Mouse (Mus musculus) large intestine, adult 2 months (tissue): ENCODE data around the gene Znrf2. TPM values are rescaled to one million over a fixed set of nuclear protein-coding genes. Genes with fewer than 3 reads are reported as not detected.

Source experiments
- DNase-seq: peaks from one replicate; pipeline ENCODE4 v3.0.0-alpha.2; 2012; ENCODE audit warnings: low read depth, low spot score
- WGBS: fragments of 180-500 bp; shearing (Covaris S2); methylation state at CpG from one replicate; pipeline ENCODE4 v1.1.7; 2018; 5-methylcytosine and 5-hydroxymethylcytosine counted together
- polyA plus RNA-seq: library from polyadenylated mRNA; depleted of rRNA; stranded (reverse); fragments of >200 nt; gene quantifications from 2 replicates; pipeline ENCODE4 v1.2.3, GENCODE M21; 2012

Gene Znrf2
- polyA plus RNA-seq, 1 experiment: 7.1 TPM

GRCm38 (mm10) chr6:54891384-54891783 lies 74.7 kb downstream of the Znrf2 start:
- no peak for DNase-seq
- 74% methylated on average over 3 of the region's 3 CpGs for WGBS

GRCm38 (mm10) chr6:54900256-54900655 lies 83.5 kb downstream of the Znrf2 start:
- DNase-seq: no peak
- WGBS: 88% methylated on average over 2 of the region's 2 CpGs

GRCm38 (mm10) chr6:54902547-54902946 lies 85.8 kb downstream of the Znrf2 start:
- DNase-seq: no peak
- 54% methylated on average over 2 of the region's 2 CpGs for WGBS

- 40% methylated on average over 10 of the region's 10 CpGs for WGBS
Observed at GRCm38 (mm10) chr6:54906053-54907040, 89.6 kb downstream of the Znrf2 start.

GRCm38 (mm10) chr6:54914977-54915376 lies 98.3 kb downstream of the Znrf2 start:
- DNase-seq: no peak
- WGBS: 77% methylated on average over 4 of the region's 4 CpGs

More at GRCm38 (mm10) chr6:54906053-54907040, 89.6 kb downstream of the Znrf2 start:
- DNase-seq: peak; percentile 50

GRCm38 (mm10) chr6:54916163-54916562 lies 99.4 kb downstream of the Znrf2 start:
- no peak for DNase-seq

GRCm38 (mm10) chr6:54916941-54917340 lies 100.2 kb downstream of the Znrf2 start:
- 76% methylated on average over 4 of the region's 4 CpGs for WGBS
- DNase-seq: no peak

More at GRCm38 (mm10) chr6:54916163-54916562, 99.4 kb downstream of the Znrf2 start:
- 39% methylated on average over 4 of the region's 4 CpGs for WGBS

- 19% methylated on average over 4 of the region's 4 CpGs for WGBS
- peak; percentile 50 for DNase-seq
Observed at GRCm38 (mm10) chr6:54917523-54917922, 100.8 kb downstream of the Znrf2 start.

- DNase-seq: no peak
- WGBS: 74% methylated on average over 5 of the region's 5 CpGs
Observed at GRCm38 (mm10) chr6:54918521-54918920, 101.8 kb downstream of the Znrf2 start.

- WGBS: 95% methylated on average over 16 of the region's 16 CpGs
- no peak for DNase-seq
Observed at GRCm38 (mm10) chr6:54924538-54924937, 107.8 kb downstream of the Znrf2 start.

- DNase-seq: no peak
- WGBS: 79% methylated on average over 7 of the region's 7 CpGs
Observed at GRCm38 (mm10) chr6:54925736-54926440, 109.2 kb downstream of the Znrf2 start.

- 77% methylated on average over 2 of the region's 2 CpGs for WGBS
- DNase-seq: no peak
Observed at GRCm38 (mm10) chr6:54926899-54927298, 110.2 kb downstream of the Znrf2 start.

- DNase-seq: no peak
- WGBS: 62% methylated on average over 6 of the region's 6 CpGs
Observed at GRCm38 (mm10) chr6:54927946-54928345, 111.2 kb downstream of the Znrf2 start.

- WGBS: 98% methylated on average over 4 of the region's 4 CpGs
- DNase-seq: no peak
Observed at GRCm38 (mm10) chr6:54931641-54932040, 114.9 kb downstream of the Znrf2 start.

GRCm38 (mm10) chr6:54932526-54932925 lies 115.8 kb downstream of the Znrf2 start:
- no peak for DNase-seq
- WGBS: 94% methylated on average over 12 of the region's 12 CpGs

- WGBS: 83% methylated on average over 5 of the region's 5 CpGs
- no peak for DNase-seq
Observed at GRCm38 (mm10) chr6:54933216-54933615, 116.5 kb downstream of the Znrf2 start.

- 86% methylated on average over 3 of the region's 3 CpGs for WGBS
- no peak for DNase-seq
Observed at GRCm38 (mm10) chr6:54933866-54934265, 117.2 kb downstream of the Znrf2 start.

GRCm38 (mm10) chr6:54934313-54934712 lies 117.6 kb downstream of the Znrf2 start:
- WGBS: 89% methylated on average over 8 of the region's 8 CpGs
- no peak for DNase-seq

GRCm38 (mm10) chr6:54934930-54935329 lies 118.2 kb downstream of the Znrf2 start:
- whole genome bisulfite sequencing: 77% methylated on average over 5 of the region's 5 CpGs
- no peak for DNase-seq

- WGBS: 86% methylated on average over 2 of the region's 2 CpGs
Observed at GRCm38 (mm10) chr6:54936496-54936895, 119.8 kb downstream of the Znrf2 start.

More at GRCm38 (mm10) chr6:54936496-54936895, 119.8 kb downstream of the Znrf2 start:
- DNase-seq: no peak
